Mouse (Mus musculus): ENCODE data around the gene Adad2. TPM values are rescaled to one million over a fixed set of nuclear protein-coding genes. Genes with fewer than 3 reads are reported as not detected.

The Adad2 gene
- not detected in 2 replicates for total RNA-seq (2017)

- ATAC-seq (replicated peaks in 1 of 2; ENCODE audit: insufficient read depth in 1 of 2, low FRiP score in 2 of 2, low TSS enrichment in 1 of 2, low read depth in 1 of 2, poor library complexity in 2 of 2, severe bottlenecking in 2 of 2): no peak
These were observed at the start of gene Adad2 for GRCm38 (mm10) chr8:119612471-119612870. TSS of gene Adad2 (plus strand) at chr8:119612747.

- ATAC-seq (replicated peaks in 1 of 2; ENCODE audit: insufficient read depth in 1 of 2, low FRiP score in 2 of 2, low TSS enrichment in 1 of 2, low read depth in 1 of 2, poor library complexity in 2 of 2, severe bottlenecking in 2 of 2): no peak
These were observed 48.7 kb upstream of the Adad2 start for GRCm38 (mm10) chr8:119563849-119564251.

GRCm38 (mm10) chr8:119566367-119566766, 46.2 kb upstream of the Adad2 start:
- no peak for ATAC-seq (replicated peaks in 1 of 2; ENCODE audit: insufficient read depth in 1 of 2, low FRiP score in 2 of 2, low TSS enrichment in 1 of 2, low read depth in 1 of 2, poor library complexity in 2 of 2, severe bottlenecking in 2 of 2)

- ATAC-seq (replicated peaks in 1 of 2; ENCODE audit: insufficient read depth in 1 of 2, low FRiP score in 2 of 2, low TSS enrichment in 1 of 2, low read depth in 1 of 2, poor library complexity in 2 of 2, severe bottlenecking in 2 of 2): no peak
These were observed 44.3 kb upstream of the Adad2 start for GRCm38 (mm10) chr8:119568251-119568650.

- no peak for ATAC-seq (replicated peaks in 1 of 2; ENCODE audit: insufficient read depth in 1 of 2, low FRiP score in 2 of 2, low TSS enrichment in 1 of 2, low read depth in 1 of 2, poor library complexity in 2 of 2, severe bottlenecking in 2 of 2)
These were observed 43.6 kb upstream of the Adad2 start for GRCm38 (mm10) chr8:119568951-119569350.

GRCm38 (mm10) chr8:119569881-119570280, 42.7 kb upstream of the Adad2 start:
- ATAC-seq (replicated peaks in 1 of 2; ENCODE audit: insufficient read depth in 1 of 2, low FRiP score in 2 of 2, low TSS enrichment in 1 of 2, low read depth in 1 of 2, poor library complexity in 2 of 2, severe bottlenecking in 2 of 2): no peak

GRCm38 (mm10) chr8:119571135-119571534, 41.4 kb upstream of the Adad2 start:
- ATAC-seq (replicated peaks in 1 of 2; ENCODE audit: insufficient read depth in 1 of 2, low FRiP score in 2 of 2, low TSS enrichment in 1 of 2, low read depth in 1 of 2, poor library complexity in 2 of 2, severe bottlenecking in 2 of 2): no peak

GRCm38 (mm10) chr8:119572411-119572810, 40.1 kb upstream of the Adad2 start:
- no peak for ATAC-seq (replicated peaks in 1 of 2; ENCODE audit: insufficient read depth in 1 of 2, low FRiP score in 2 of 2, low TSS enrichment in 1 of 2, low read depth in 1 of 2, poor library complexity in 2 of 2, severe bottlenecking in 2 of 2)

GRCm38 (mm10) chr8:119574437-119575365, 37.8 kb upstream of the Adad2 start, which contains the start of the genes Hsdl1 and Dnaaf1:
TSS of gene Hsdl1 (minus strand) at chr8:119575183.
TSS of gene Dnaaf1 (plus strand) at chr8:119575235.
- peak; percentile 63 for ATAC-seq (replicated peaks in 1 of 2; ENCODE audit: insufficient read depth in 1 of 2, low FRiP score in 2 of 2, low TSS enrichment in 1 of 2, low read depth in 1 of 2, poor library complexity in 2 of 2, severe bottlenecking in 2 of 2)

- peak in 1 of 2 experiments; percentile 1; a peak in 1 of 4 replicates for ATAC-seq (replicated peaks in 1 of 2; ENCODE audit: insufficient read depth in 1 of 2, low FRiP score in 2 of 2, low TSS enrichment in 1 of 2, low read depth in 1 of 2, poor library complexity in 2 of 2, severe bottlenecking in 2 of 2)
These were observed 37.2 kb upstream of the Adad2 start for GRCm38 (mm10) chr8:119575366-119575726.

GRCm38 (mm10) chr8:119579096-119579495, 33.5 kb upstream of the Adad2 start:
- no peak for ATAC-seq (replicated peaks in 1 of 2; ENCODE audit: insufficient read depth in 1 of 2, low FRiP score in 2 of 2, low TSS enrichment in 1 of 2, low read depth in 1 of 2, poor library complexity in 2 of 2, severe bottlenecking in 2 of 2)

GRCm38 (mm10) chr8:119580441-119581161, 31.9 kb upstream of the Adad2 start:
- no peak for ATAC-seq (replicated peaks in 1 of 2; ENCODE audit: insufficient read depth in 1 of 2, low FRiP score in 2 of 2, low TSS enrichment in 1 of 2, low read depth in 1 of 2, poor library complexity in 2 of 2, severe bottlenecking in 2 of 2)

- peak; percentile 67 to 77 for ATAC-seq (replicated peaks in 1 of 2; ENCODE audit: insufficient read depth in 1 of 2, low FRiP score in 2 of 2, low TSS enrichment in 1 of 2, low read depth in 1 of 2, poor library complexity in 2 of 2, severe bottlenecking in 2 of 2)
These were observed 26.6 kb upstream of the Adad2 start for GRCm38 (mm10) chr8:119585901-119586300.

- no peak for ATAC-seq (replicated peaks in 1 of 2; ENCODE audit: insufficient read depth in 1 of 2, low FRiP score in 2 of 2, low TSS enrichment in 1 of 2, low read depth in 1 of 2, poor library complexity in 2 of 2, severe bottlenecking in 2 of 2)
These were observed 24.2 kb upstream of the Adad2 start for GRCm38 (mm10) chr8:119588321-119588720.

GRCm38 (mm10) chr8:119588844-119589243, 23.7 kb upstream of the Adad2 start:
- ATAC-seq (replicated peaks in 1 of 2; ENCODE audit: insufficient read depth in 1 of 2, low FRiP score in 2 of 2, low TSS enrichment in 1 of 2, low read depth in 1 of 2, poor library complexity in 2 of 2, severe bottlenecking in 2 of 2): no peak

GRCm38 (mm10) chr8:119590348-119590747, 22.2 kb upstream of the Adad2 start:
- no peak for ATAC-seq (replicated peaks in 1 of 2; ENCODE audit: insufficient read depth in 1 of 2, low FRiP score in 2 of 2, low TSS enrichment in 1 of 2, low read depth in 1 of 2, poor library complexity in 2 of 2, severe bottlenecking in 2 of 2)

- no peak for ATAC-seq (replicated peaks in 1 of 2; ENCODE audit: insufficient read depth in 1 of 2, low FRiP score in 2 of 2, low TSS enrichment in 1 of 2, low read depth in 1 of 2, poor library complexity in 2 of 2, severe bottlenecking in 2 of 2)
These were observed 21.1 kb upstream of the Adad2 start for GRCm38 (mm10) chr8:119591456-119591855.

- ATAC-seq (replicated peaks in 1 of 2; ENCODE audit: insufficient read depth in 1 of 2, low FRiP score in 2 of 2, low TSS enrichment in 1 of 2, low read depth in 1 of 2, poor library complexity in 2 of 2, severe bottlenecking in 2 of 2): no peak
These were observed 8.8 kb upstream of the Adad2 start for GRCm38 (mm10) chr8:119603771-119604170.

All from hematopoietic stem cell, adult 5-6 weeks (primary cell).